Mouse (Mus musculus) kidney, adult 9 months (tissue): ENCODE data around the gene Casq2.
"Not testable (repeated sequence)": the region's sequence is repeated elsewhere in the genome, so short reads cannot be mapped to it uniquely, and the experiment has no call there.

Experiments used
- DNase-seq: peaks from one replicate; pipeline ENCODE4 v3.0.0; 2022

The Casq2 gene

DNA sequence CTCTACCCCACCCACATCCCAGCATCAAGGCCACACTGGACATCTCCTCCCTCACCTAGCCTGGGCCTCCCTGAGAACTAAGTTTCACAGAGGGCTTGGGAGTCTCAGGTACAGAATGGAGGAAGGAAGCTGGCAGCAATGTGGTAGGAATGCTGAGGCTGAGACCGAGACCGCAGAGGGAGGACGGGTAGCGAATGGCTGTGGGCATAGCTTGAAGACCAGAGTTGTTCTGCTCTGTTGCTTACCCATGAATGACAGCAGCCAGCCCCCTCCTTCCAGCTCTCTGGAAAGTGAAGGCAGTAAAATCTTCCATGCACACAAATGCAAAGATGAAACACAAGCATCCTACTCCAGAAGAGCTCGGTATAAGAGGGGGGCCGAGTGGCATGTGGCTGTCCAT is 52.7 kb downstream of the Casq2 start:
- no peak for DNase-seq

DNA sequence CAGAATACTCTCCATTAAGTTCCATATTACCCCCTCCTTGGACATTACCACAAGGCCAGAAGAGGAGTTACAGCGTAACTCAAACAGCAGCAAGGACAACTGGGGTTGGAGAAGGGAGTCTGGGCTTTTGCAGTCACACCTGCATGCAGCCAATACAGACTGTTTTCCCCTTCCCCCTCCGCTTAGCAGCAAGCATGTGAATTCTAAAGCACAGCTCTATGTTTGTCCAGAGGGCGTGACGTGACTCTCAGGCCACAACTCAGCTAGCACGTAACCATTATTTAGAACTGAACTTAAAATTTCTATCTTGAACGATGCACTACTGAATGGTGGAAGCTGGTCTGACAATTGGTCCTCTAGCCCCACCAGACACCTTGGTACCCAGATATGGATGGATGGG is 54.4 kb downstream of the Casq2 start:
- DNase-seq = no peak

DNA sequence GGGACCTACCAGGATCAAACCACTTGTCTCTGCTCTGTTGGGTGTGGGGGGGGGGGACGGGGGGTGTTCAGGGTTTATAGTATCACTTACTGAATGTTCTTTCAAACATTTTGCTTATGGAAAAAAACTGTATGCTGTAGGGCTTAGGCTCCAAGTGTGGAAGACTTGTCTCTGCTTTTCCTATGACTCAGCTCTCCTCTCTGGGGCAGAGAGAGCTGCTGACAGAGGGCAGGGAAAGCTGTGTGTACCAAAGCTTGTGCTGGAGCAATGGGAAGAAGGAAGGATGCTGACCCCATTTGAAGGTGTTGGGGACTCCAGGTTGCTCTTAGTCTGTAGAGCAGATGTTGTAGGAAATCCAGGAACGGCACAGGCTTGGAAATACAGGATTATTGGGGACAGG is 55.2 kb downstream of the Casq2 start:
- no peak for DNase-seq

DNA sequence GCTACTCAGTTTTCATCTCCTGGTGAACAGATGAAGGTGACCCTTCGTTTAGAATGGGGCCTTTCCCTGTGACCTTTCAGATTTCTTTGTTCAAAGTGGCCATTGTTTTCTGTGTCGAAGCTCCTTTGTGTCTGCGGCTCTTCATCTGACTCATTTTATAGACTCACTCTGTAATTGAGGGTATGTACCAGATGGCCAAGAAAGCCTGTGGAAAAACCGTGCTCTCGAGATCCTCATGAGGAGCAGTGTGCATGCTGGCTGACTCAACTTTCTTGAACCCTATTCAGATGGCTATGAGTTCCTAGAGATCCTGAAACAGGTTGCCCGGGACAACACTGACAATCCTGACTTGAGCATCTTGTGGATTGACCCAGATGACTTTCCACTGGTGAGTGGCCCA is 55.7 kb downstream of the Casq2 start:
- no peak for DNase-seq

- no peak for DNase-seq
Measured at GRCm38 (mm10) chr3:102142947-102143346, 56.7 kb downstream of the Casq2 start.

- DNase-seq = no peak
Measured at GRCm38 (mm10) chr3:102143536-102143935, 57.3 kb downstream of the Casq2 start.

GRCm38 (mm10) chr3:102144401-102144800 is 58.2 kb downstream of the Casq2 start:
- DNase-seq = no peak

DNA sequence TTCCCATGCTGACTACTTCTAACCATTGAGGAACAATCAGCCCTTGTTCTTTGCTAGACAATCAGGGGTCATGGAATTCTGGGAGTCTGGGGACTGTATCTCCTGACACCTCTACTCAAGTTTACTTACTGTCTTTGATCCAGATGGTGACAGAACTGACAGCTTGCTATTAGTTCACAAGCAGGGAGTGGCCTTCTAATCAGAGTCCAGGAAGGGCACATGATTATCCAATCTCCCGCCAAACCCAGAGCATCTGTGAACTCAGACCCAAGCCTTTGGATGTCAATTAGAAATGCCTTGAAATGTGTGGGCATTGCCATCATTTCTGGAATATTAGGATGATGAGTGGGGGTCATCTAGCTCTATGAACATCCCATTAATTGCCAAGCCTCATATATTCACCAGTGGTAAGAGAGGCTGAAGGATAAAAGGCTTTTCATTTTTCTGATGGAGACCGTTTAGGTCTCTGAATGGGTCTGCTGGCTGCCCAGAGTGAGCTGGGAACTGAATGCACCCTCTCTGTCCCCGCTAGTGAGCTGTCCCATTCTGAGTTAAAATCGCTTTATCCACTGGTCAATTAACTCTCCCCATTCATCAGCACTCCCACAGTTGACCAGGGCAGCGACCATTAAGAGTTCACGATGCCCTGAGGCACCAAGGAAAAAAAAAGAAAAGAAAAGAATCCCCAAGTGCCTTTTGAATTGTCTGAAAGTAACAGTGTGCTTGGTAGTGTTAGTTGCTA is 59.6 kb downstream of the Casq2 start:
- DNase-seq = no peak

DNA sequence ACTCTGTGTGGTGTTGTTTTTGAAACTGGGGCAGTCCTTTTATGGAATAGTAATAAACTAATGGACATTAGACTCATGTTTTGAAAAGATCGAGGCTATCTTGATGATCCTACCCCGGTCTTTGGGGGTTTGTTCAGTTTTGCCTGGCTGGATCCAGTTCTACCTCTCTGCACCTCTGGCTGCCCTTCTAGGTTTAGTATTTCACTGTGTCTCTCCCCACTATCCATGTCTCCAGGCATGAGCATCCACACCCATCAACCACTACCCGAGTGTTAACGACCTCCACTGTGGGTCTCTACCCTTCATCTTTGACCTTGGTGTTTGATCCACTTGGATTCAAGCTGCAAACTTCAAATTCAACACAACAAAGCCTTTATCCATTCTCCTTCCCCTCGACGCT is 60.2 kb downstream of the Casq2 start:
- DNase-seq = no peak

- no peak for DNase-seq
Measured at GRCm38 (mm10) chr3:102147189-102147588, 61.0 kb downstream of the Casq2 start.

DNA sequence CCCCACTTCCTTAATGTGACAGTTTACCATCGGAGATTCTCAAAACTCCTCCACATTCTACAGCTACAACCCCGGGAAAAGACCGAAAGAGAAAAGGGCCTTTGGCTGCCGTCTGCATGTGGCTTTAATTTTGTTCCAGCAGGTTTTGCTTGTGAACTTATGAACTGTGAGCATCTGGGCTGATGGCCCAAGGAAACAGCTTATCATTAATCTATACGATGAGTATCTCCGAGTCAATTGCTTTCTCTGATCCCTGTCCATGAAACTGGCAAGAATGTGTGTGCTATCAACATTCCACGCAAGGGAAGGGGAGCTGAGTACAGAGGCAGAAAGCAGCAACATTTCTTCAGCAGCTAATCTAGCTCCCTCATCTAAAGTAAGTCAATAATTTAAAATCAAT is 63.7 kb downstream of the Casq2 start:
- no peak for DNase-seq

- DNase-seq = no peak
Measured at GRCm38 (mm10) chr3:102151850-102152249, 65.6 kb downstream of the Casq2 start.

DNA sequence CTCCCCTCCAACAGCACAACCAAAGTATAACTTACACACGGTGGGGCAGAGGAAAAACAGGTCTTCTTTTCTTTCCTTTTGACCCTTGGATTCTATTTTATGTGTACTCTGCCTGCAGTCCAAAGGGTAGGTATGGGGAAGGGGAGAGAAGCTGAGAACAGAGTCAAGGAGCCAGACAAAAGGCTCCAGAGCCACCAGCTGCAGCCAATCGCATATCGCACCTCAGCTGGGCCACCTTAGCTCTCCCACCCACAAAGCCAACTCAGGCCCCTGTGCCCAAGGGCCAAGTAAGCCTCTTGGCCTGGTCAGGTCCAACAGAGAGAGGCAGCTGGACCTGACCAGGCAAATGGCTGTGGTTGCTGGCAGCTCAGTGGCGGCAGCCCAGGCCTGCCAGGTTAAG is 66.3 kb downstream of the Casq2 start:
- peak; percentile 63 for DNase-seq

DNA sequence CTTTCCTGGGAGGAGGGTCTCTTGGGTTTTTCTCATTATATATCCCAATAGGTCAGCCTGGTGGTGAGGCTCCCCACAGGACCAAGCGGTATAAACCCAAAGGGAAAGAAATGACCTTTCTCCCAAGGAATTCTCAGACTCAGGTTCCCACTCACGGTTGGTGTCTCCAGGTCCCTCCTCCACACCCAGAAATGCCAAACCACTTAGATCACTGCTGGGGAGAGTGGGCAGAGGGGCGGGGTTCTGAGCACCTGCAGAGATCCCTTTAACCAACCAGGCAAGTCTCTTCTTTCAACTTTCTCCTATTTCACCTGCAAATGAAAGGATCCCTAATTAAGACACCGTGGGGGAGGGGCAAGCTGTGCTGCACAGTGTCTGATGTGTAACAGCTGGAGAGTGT is 66.7 kb downstream of the Casq2 start:
- DNase-seq = peak; percentile 49

GRCm38 (mm10) chr3:102154107-102154506 is 67.9 kb downstream of the Casq2 start:
- peak; percentile 64 for DNase-seq

GRCm38 (mm10) chr3:102156737-102157136 is 70.5 kb downstream of the Casq2 start:
- DNase-seq = no peak

- DNase-seq = no peak
Measured at GRCm38 (mm10) chr3:102157652-102158051, 71.4 kb downstream of the Casq2 start.

- peak; percentile 9 for DNase-seq
Measured at GRCm38 (mm10) chr3:102158759-102159422, 72.7 kb downstream of the Casq2 start.

- DNase-seq = peak; percentile 35
Measured at GRCm38 (mm10) chr3:102159423-102160325, 73.5 kb downstream of the Casq2 start.

DNA sequence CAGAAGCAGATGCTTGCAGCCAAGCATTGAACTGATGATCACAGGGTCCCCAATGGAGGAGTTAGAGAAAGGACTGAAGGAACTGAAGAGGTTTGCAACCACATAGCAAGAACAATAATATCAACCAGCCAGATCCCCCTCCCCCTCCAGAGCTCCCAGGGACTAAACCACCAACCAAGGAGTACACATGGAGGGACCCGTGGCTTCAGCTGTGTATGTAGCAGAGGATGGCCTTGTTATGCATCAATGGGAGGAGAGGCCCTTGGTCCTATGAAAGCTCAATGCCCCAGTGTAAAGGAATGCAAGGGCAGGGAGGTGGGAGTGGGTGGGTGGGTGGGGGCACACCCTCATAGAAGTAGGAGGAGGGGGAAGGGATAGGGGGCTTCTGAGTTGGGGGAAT is 77.6 kb downstream of the Casq2 start:
- DNase-seq = not testable (repeated sequence)

DNA sequence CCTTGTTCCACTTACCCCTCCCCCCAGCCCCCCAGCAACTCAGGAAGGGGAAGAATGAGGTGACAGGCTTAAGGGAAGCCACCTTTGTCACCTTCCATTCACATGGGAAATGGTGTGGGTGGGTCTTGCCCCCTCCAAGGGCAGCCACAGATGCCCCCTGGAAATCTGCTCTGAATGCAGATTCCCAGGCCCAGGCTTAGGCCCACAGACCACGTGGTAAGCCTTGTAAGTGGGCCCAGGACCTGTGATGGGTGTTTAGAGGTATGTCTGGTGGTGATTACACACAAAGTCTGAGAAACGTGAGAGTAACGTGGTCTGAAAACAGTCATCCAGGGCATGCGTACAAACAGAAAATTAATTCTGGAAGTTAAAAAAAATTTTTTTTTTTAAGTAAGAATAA is 78.7 kb downstream of the Casq2 start:
- DNase-seq = no peak

DNA sequence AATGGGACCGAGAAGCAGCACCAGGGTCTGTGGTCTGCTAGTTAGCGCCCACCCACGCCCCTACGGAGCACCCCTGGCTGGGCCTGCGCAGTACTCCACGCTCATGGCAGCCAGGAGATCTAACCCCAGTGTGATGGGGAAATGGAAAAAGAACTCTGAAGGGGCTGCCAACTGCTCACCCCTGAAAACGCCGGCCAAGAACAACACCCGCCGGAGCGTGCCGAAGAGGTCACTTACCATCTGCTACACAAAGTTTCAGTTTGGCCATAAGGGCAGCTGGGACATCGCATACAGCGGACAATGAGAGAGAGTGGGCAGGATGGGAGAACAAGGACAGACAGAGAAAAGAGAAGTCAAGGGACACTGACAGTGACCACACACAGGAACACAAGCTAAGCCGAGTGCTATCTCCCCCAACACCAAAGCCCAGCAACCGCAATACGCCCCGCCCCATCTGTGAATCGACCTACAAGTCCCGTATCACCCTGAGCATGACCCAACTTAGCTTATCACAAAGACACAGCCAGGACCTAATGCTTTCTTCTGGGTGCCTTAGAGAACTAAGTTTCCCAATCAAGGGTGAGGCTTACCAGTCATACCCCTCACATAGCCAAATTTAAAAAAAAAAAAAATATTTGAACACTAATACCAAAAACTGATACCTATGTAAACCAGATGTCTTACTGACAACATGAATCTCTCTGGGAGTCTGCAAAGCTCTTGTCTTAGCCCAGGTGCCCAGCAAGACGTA is 79.5 kb downstream of the Casq2 start:
- no peak for DNase-seq

DNA sequence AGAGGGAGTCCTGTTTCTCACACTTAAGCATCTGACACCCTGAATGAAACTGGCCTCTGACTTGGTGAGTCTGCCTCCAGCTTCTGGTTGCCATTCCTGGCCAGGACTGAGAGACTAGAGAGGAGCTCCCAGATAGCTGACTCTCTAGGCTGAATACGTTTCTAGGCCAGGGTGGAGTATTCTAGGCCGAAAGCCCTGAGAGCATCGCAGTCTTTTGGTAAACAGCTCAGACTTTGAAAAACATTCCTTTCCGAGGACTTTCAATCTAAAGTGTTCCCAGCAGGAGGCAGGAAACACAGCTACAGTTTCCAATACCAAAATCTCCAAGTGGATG is 80.0 kb downstream of the Casq2 start:
- no peak for DNase-seq
